Mouse (Mus musculus): ENCODE data around the gene Serpinf1. TPM values are rescaled to one million over a fixed set of nuclear protein-coding genes. Genes with fewer than 3 reads are reported as not detected.
A peak's percentile ranks its signal among the peaks of the same experiment; 100 is the strongest.

The Serpinf1 gene
- polyA plus RNA-seq (2015; fragmentation: Nextera tagmentation; extraction: Ambion mirVana): 49.5 and 62.5 TPM in 2 replicates

DNA sequence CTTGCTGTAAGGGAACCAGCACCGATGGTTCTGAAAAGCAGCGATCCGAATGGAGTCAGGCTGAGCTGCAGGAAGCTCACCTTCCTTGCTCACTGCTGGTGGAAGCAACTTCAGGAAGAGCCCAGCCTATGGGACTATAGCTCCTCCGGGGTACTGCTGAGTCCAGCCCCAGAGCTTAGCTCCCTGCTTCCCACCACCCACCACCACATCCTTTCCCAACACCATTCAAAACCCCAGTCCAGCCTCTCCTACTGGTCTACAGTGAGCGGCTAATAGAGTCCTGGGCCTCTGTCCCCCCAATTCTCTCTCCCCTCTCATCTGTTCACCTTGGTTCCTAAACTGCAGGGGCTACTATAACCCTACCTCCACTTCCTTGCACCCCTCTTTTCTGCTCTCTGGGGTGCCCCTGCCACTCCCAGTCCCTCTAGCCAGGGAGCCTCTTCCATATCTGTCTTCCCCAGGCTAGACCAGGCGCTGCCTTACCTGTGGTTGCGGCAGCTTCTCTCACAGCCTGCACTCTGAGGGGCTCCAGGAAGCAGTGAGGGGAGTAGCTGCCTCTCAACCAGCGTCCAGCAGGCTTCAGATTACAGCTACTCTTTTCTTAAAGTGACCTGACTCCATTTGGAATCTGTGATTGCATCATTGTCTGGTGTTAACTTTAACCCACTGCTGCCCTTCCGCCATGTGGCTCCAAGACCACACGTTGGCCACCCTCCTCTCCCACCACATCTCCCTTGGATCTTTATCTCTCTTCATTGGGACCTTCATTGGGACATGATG lies at the start of gene Serpinf1:
TSS of gene Serpinf1 (minus strand) at position 689 of the 780 bp plus-strand sequence.
- no peaks in the 10 kb centered on the region for H3K36me3 ChIP-seq
- H3K4me1 ChIP-seq: peaks cover 9% of the 10 kb centered on the region
- peak within 1 kb of the TSS; percentile 46 for H3K4me2 ChIP-seq
- no peaks in the 10 kb centered on the region for H3K27me3 ChIP-seq (replicated peaks)
- peak within 1 kb of the TSS; percentile 35 for H3K4me3 ChIP-seq (replicated peaks)
- H3K27ac ChIP-seq: no peak within 1 kb of the TSS
- no peak within 1 kb of the TSS for H3K9ac ChIP-seq
- no peaks in the 10 kb centered on the region for H3K9me3 ChIP-seq
- WGBS: 35% methylated on average over 10 of the region's 10 CpGs
- no peak for ATAC-seq (ENCODE audit: insufficient read depth, low FRiP score, low read depth)

DNA sequence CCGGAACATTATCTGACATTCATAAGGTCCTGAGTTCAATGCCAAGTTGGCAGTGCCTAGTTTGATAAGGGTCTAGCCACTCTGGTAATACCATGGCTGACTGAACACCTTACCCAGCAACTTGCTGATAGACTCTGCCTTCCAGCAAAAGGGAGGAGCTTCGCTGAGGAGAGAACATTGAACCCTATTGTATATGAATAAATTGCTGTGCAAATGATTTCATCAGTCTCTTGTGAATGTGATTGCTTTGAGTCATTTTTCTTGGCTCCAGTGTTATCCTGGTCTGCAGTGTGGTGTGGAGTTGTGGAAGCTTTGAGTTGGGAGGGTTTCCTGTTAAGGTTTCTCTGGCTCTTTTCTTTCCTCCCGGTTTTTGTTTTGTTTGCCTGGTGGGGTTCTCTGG lies 48.2 kb upstream of the Serpinf1 start:
- no peak for ATAC-seq (ENCODE audit: insufficient read depth, low FRiP score, low read depth)
- WGBS: 73% methylated on average over 3 of the region's 3 CpGs
- H3K27me3 ChIP-seq (replicated peaks): no peaks in the 10 kb centered on the region
- H3K27ac ChIP-seq: no peak overlapping the region
- peaks cover 4% of the 10 kb centered on the region; the same call in 1 of the 2 replicates for H3K36me3 ChIP-seq
- no peak overlapping the region for H3K4me3 ChIP-seq (replicated peaks)
- peaks cover 15% of the 10 kb centered on the region for H3K4me1 ChIP-seq
- H3K9me3 ChIP-seq: no peaks in the 10 kb centered on the region
- H3K9ac ChIP-seq: no peak overlapping the region
- no peak overlapping the region for H3K4me2 ChIP-seq

DNA sequence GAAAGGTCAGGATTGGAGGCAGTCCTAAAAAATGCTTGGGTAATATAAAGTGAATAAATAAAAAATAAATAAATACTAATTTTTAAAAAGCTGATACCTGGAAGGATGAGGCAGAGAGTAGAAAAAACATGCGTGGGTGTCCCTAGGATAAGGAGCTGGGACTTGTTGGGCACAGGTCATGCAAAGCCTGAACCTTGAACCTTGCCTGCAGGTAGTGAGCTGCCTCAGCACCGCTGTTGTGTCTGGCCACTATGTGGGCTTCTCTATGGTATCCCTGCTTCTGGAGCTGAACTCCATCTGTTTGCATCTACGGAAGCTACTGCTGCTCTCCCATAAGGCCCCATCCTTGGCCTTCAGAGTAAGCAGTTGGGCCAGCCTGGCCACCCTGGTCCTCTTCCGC lies 46.8 kb upstream of the Serpinf1 start:
- H3K4me3 ChIP-seq (replicated peaks): no peak overlapping the region
- H3K4me1 ChIP-seq: peaks cover 15% of the 10 kb centered on the region
- H3K4me2 ChIP-seq: no peak overlapping the region
- H3K9me3 ChIP-seq: no peaks in the 10 kb centered on the region
- no peaks in the 10 kb centered on the region for H3K27me3 ChIP-seq (replicated peaks)
- H3K9ac ChIP-seq: no peak overlapping the region
- peaks cover 10% of the 10 kb centered on the region; the same call in 1 of the 2 replicates for H3K36me3 ChIP-seq
- H3K27ac ChIP-seq: no peak overlapping the region
- WGBS: 91% methylated on average over 4 of the region's 4 CpGs
- no peak for ATAC-seq (ENCODE audit: insufficient read depth, low FRiP score, low read depth)

DNA sequence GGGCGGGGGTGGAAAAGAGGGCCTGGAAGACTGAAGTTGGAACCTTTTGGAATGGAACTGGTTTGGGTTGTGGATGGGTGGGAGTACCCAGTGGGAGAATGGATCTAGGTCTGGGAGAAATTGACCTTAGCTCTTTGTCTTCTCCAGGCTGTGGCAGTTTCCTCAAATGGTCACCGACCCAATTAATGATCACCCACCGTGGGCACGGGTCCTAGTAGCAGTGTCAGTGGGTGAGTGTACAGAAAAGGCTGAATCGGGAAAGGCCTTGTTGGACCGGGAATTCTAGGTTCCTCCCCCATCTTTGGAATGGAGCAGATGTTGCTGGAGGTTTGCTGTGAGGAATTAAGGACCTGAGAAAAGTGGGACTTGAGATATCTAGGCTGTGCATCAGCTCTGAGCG lies 45.9 kb upstream of the Serpinf1 start:
- 59% methylated on average over 7 of the region's 7 CpGs for WGBS
- Histone ChIP-seq H3K9ac (peak overlapping the region; percentile 52; the same call in 1 of the 2 replicates), H3K9me3 (no peaks in the 10 kb centered on the region), H3K4me3 (replicated peaks) (peak overlapping the region; percentile 56), H3K27me3 (replicated peaks) (no peaks in the 10 kb centered on the region), H3K4me2 (peak overlapping the region; percentile 90), H3K36me3 (peaks cover 10% of the 10 kb centered on the region; the same call in 1 of the 2 replicates), H3K4me1 (peaks cover 19% of the 10 kb centered on the region), H3K27ac (no peak overlapping the region; the same call in 1 of the 2 replicates)
- no peak for ATAC-seq (ENCODE audit: insufficient read depth, low FRiP score, low read depth)

DNA sequence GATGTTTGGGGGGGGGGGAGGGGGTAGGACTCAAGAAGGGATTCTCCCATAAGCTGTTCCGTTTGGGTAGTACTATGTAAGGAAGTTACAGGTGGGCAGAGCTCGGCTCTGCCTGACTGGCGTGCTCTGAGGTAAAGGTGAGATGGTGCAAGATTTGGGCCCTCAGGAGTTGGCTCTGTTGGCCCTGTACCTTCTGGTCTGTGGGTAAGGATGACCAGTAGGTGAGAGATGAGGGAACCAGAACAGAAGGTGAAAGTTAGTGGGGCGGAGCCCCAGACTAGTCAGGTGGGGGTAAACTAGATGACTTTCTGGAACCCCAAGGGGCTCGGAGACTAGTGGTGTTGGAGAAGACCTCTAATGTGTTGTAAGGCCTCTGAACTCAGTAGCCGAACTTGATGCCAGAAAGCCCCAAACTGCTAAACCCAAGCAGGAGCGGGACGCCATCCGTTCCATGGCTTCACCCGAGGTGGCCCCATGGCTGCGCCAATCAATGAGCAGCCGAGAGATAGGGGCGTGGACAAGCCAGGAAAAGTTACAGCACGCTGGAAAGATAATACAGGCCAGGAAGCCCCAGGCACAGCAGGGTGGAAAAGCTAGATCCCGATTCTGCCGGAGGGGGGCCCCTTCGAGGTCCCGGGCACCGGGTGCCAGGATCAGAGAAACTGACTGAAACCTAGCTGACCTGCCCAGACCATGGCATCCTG lies 45.2 kb upstream of the Serpinf1 start:
- peaks cover 10% of the 10 kb centered on the region; the same call in 1 of the 2 replicates for H3K36me3 ChIP-seq
- no peaks in the 10 kb centered on the region for H3K27me3 ChIP-seq (replicated peaks)
- ATAC-seq (ENCODE audit: insufficient read depth, low FRiP score, low read depth): peak; percentile 75
- H3K9me3 ChIP-seq: no peaks in the 10 kb centered on the region
- peak overlapping the region; percentile 56 for H3K4me3 ChIP-seq (replicated peaks)
- H3K4me2 ChIP-seq: peak overlapping the region; percentile 90
- peak overlapping the region; percentile 52; the same call in 1 of the 2 replicates for H3K9ac ChIP-seq
- peaks cover 26% of the 10 kb centered on the region for H3K4me1 ChIP-seq
- H3K27ac ChIP-seq: 0 out of 2 replicates have a peak overlapping the region, but pooled peaks have one; percentile 16
- 14% methylated on average over 19 of the region's 19 CpGs for WGBS

DNA sequence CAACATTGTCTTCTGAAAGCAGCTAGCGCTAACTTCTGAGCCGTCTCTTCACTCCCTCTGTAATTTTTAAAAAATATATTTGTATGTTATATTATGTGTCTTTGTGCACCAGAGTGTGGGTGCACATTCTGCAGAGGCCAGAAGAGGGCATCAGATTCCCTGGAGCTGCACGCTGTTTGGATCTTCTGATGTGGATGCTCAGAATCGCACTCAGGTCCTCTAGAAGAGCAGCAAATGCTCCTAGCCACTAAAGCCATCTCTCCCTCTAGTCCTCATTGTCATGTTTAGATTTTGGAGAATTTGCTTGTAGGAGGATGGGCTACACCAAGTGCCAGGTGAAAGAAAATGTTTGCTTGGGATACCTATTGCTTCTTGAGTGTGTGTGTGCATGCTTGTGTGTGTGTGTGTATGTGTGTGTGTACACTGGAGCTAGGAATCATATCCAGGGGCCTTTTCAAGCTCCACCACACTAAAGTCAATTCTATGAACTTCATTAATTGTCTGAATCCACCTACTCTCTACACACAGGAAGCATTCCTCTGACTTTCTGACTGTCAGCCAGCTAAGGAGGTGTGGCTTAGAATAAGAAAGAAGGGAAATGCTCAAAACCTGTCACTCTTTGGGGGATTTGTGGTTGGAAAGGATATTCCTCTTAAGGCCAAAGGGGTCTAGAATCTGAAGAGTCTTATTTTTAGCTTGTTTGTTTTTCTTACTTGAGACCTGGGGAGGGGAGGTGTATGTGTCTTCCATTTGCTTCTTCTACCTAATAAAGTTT lies 44.4 kb upstream of the Serpinf1 start:
- 97% methylated on average over 4 of the region's 4 CpGs for WGBS
- no peak for ATAC-seq (ENCODE audit: insufficient read depth, low FRiP score, low read depth)
- no peak overlapping the region for H3K9ac ChIP-seq

DNA sequence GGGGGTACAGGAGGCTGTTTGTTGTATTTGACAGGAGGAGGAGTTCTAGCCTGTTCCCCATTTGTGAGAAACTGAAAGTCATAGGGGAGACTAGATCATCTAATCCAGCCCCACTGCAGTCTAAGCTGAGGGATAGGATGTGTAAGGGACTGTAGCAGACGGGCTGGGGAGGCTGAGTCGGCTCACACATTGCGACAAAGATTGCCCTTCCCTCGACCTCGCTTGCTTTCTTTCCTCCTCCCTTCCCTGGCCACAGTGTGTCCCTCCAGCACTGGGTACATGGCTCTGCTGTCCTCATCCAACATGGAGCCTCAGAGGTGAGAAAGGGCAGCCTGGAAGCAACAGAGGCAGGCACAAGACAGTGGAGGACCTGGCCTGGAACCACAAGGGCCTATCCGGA lies 42.5 kb upstream of the Serpinf1 start:
- H3K4me1 ChIP-seq: peaks cover 36% of the 10 kb centered on the region
- ATAC-seq (ENCODE audit: insufficient read depth, low FRiP score, low read depth): no peak
- WGBS: 88% methylated on average over 6 of the region's 6 CpGs
- peaks cover 10% of the 10 kb centered on the region; the same call in 1 of the 2 replicates for H3K36me3 ChIP-seq
- H3K27ac ChIP-seq: no peak overlapping the region
- H3K4me3 ChIP-seq (replicated peaks): no peak overlapping the region
- no peaks in the 10 kb centered on the region for H3K9me3 ChIP-seq
- no peaks in the 10 kb centered on the region for H3K27me3 ChIP-seq (replicated peaks)
- no peak overlapping the region for H3K9ac ChIP-seq
- H3K4me2 ChIP-seq: no peak overlapping the region

More for the DNA sequence above, 44.4 kb upstream of the Serpinf1 start:
- Histone ChIP-seq H3K4me1 (peaks cover 33% of the 10 kb centered on the region), H3K27ac (no peak overlapping the region), H3K9me3 (no peaks in the 10 kb centered on the region), H3K4me3 (replicated peaks) (no peak overlapping the region), H3K36me3 (peaks cover 10% of the 10 kb centered on the region; the same call in 1 of the 2 replicates), H3K27me3 (replicated peaks) (no peaks in the 10 kb centered on the region), H3K4me2 (no peak overlapping the region; the same call in 1 of the 2 replicates)

DNA sequence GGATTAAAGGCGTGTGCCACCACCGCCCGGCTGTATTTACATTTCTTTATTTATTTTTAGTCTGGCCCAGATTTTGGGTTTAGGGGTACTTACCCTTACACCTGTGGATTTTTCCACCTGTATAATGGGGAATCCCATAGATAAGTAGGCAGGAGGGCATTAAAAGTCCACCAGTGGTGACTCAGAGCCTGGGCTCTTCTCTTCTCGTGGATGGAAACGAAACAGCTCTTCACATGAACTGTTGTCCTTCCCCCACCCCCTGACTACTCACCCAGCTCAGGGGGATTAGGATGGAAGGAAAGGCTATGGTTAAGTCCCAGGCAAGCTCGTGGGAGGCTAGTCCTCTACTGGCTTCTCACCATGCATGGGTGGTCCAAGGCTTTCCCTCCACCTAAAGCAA lies 41.9 kb upstream of the Serpinf1 start:
- Histone ChIP-seq H3K27me3 (replicated peaks) (no peaks in the 10 kb centered on the region), H3K27ac (no peak overlapping the region), H3K4me1 (peaks cover 42% of the 10 kb centered on the region), H3K4me3 (replicated peaks) (no peak overlapping the region), H3K9me3 (no peaks in the 10 kb centered on the region), H3K9ac (no peak overlapping the region), H3K4me2 (no peak overlapping the region), H3K36me3 (peaks cover 10% of the 10 kb centered on the region; the same call in 1 of the 2 replicates)
- 88% methylated on average over 6 of the region's 6 CpGs for WGBS
- no peak for ATAC-seq (ENCODE audit: insufficient read depth, low FRiP score, low read depth)

DNA sequence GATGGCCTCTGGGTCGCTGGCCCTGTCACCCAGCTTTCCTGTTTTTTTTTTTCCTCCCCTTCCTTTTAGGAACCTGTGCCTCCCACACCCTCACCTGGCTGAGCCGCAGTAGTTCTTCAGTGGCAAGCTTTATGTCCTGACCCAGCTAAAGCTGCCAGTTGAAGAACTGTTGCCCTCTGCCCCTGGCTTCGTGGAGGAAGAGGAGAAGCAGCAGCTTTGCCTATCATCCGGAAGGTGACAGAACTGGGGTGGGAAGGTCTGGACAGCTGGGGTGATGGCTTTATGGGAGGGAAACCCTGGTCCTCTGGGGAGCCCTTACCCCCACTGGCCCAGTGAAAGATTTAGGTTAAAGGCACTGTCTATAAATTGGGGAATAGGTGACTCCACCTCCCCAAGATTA lies 41.1 kb upstream of the Serpinf1 start:
- H3K4me1 ChIP-seq: peaks cover 43% of the 10 kb centered on the region
- H3K4me3 ChIP-seq (replicated peaks): peak overlapping the region; percentile 83
- ATAC-seq (ENCODE audit: insufficient read depth, low FRiP score, low read depth): no peak
- H3K27ac ChIP-seq: peak overlapping the region; percentile 94
- H3K9me3 ChIP-seq: no peaks in the 10 kb centered on the region
- WGBS: 65% methylated on average over 4 of the region's 4 CpGs
- peaks cover 10% of the 10 kb centered on the region; the same call in 1 of the 2 replicates for H3K36me3 ChIP-seq
- H3K27me3 ChIP-seq (replicated peaks): no peaks in the 10 kb centered on the region
- no peak overlapping the region for H3K9ac ChIP-seq
- peak overlapping the region; percentile 98 for H3K4me2 ChIP-seq

DNA sequence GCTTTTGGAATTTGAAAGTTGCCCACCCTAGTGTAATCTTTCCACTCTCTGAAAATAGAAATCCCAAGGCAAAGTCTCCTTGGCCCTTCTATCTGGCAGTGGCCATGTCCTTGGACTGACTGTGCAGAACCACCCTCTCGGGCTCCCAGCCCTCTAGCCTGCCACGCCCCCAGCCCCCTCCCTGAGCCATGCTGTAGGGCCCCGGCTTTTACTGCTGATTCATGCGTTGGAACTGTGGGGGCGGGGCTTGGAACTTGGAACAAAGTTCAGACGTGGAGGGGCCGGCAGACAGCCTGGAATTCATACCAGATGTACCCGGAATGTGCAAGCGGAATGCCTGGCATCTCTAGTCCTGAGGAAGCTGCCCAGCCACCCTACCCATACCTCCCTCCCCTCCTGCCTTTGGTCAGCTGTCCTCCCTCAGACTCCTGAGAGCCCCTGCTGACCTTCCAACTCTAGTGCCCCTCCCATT lies 40.4 kb upstream of the Serpinf1 start:
- H3K27ac ChIP-seq: peak overlapping the region; percentile 94
- H3K4me2 ChIP-seq: peak overlapping the region; percentile 98
- no peaks in the 10 kb centered on the region for H3K27me3 ChIP-seq (replicated peaks)
- peaks cover 37% of the 10 kb centered on the region for H3K4me1 ChIP-seq
- peaks cover 10% of the 10 kb centered on the region; the same call in 1 of the 2 replicates for H3K36me3 ChIP-seq
- H3K4me3 ChIP-seq (replicated peaks): peak overlapping the region; percentile 83
- H3K9me3 ChIP-seq: no peaks in the 10 kb centered on the region
- WGBS: 3% methylated on average over 9 of the region's 9 CpGs
- peak overlapping the region; percentile 48; the same call in 1 of the 2 replicates for H3K9ac ChIP-seq
- ATAC-seq (ENCODE audit: insufficient read depth, low FRiP score, low read depth): peak; percentile 64

DNA sequence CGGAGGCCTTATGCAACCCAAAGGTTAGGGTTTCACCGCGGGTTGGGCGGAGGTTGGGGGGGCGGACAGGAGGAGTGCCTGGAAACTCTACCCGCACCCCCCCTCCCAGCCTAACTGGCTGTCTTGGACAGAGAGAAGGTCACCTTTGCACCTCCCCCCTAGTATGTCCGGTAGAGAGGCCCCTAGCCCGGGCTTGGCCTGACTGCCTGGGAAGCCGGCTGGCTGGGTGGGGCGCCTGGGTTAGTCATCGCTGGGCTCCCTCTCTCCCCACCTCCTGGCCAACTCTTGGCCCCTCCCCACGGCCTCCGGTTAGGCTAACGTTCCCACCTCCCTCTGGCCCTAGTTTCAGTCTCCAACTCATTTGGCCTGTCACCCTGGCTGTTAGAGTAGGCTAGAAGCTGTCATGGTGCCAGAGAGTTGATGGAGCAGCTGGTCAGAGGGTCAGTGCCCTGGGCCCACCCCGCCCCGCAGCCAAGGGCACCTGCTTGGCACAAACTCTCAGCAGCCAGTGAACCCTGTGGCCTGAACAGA lies 39.8 kb upstream of the Serpinf1 start:
- peaks cover 37% of the 10 kb centered on the region for H3K4me1 ChIP-seq
- H3K9ac ChIP-seq: peak overlapping the region; percentile 48
- H3K36me3 ChIP-seq: peaks cover 10% of the 10 kb centered on the region; the same call in 1 of the 2 replicates
- H3K4me2 ChIP-seq: peak overlapping the region; percentile 98
- peak overlapping the region; percentile 94 for H3K27ac ChIP-seq
- H3K9me3 ChIP-seq: no peaks in the 10 kb centered on the region
- peak; percentile 14; the same call in 1 of the 2 replicates for ATAC-seq (ENCODE audit: insufficient read depth, low FRiP score, low read depth)
- H3K4me3 ChIP-seq (replicated peaks): peak overlapping the region; percentile 83
- no peaks in the 10 kb centered on the region for H3K27me3 ChIP-seq (replicated peaks)
- whole genome bisulfite sequencing: 2% methylated on average over 16 of the region's 16 CpGs
